Mouse (Mus musculus): ENCODE measurements at regions not wholly inside any gene's neighbourhood (a gene's known extent, or its start where the extent isn't known, plus 50 kb on each side); places are given as distances from the start of the nearest gene placed in this dataset.

GRCm38 (mm10) chr4:82089657-82090056, 615.9 kb downstream of the Nfib start:
- no peak for DNase-seq

- no peak for DNase-seq
Observed at GRCm38 (mm10) chr4:82083519-82083918, 622.0 kb downstream of the Nfib start.

GRCm38 (mm10) chr4:82068050-82068449, 625.4 kb upstream of the Mpdz start:
- DNase-seq: no peak

GRCm38 (mm10) chr4:82065641-82066358, 623.2 kb upstream of the Mpdz start:
- peak; percentile 49 for DNase-seq

GRCm38 (mm10) chr4:82062726-82063125, 620.1 kb upstream of the Mpdz start:
- DNase-seq: no peak

GRCm38 (mm10) chr4:82056671-82057070, 614.1 kb upstream of the Mpdz start:
- DNase-seq: peak; percentile 60

GRCm38 (mm10) chr4:82048171-82048570, 605.6 kb upstream of the Mpdz start:
- DNase-seq: no peak

- DNase-seq: no peak
Observed at GRCm38 (mm10) chr4:82037473-82037872, 594.9 kb upstream of the Mpdz start.

GRCm38 (mm10) chr4:82035074-82035703, 592.6 kb upstream of the Mpdz start:
- peak; percentile 11 for DNase-seq

- no peak for DNase-seq
Observed at GRCm38 (mm10) chr4:82029237-82029636, 586.6 kb upstream of the Mpdz start.

GRCm38 (mm10) chr4:82027447-82027881, 584.8 kb upstream of the Mpdz start:
- DNase-seq: peak; percentile 9

GRCm38 (mm10) chr4:82001406-82001732, 558.8 kb upstream of the Mpdz start:
- no peak for DNase-seq

- DNase-seq: peak; percentile 52
Observed at GRCm38 (mm10) chr4:82000590-82001405, 558.2 kb upstream of the Mpdz start.

- peak; percentile 74 for DNase-seq
Observed at GRCm38 (mm10) chr4:81999654-82000314, 557.2 kb upstream of the Mpdz start.

- DNase-seq: no peak
Observed at GRCm38 (mm10) chr4:81999093-81999492, 556.5 kb upstream of the Mpdz start.

- DNase-seq: no peak
Observed at GRCm38 (mm10) chr4:81996445-81996844, 553.8 kb upstream of the Mpdz start.

- DNase-seq: no peak
Observed at GRCm38 (mm10) chr4:81995243-81995642, 552.6 kb upstream of the Mpdz start.

- no peak for DNase-seq
Observed at GRCm38 (mm10) chr4:81988796-81989195, 546.2 kb upstream of the Mpdz start.

GRCm38 (mm10) chr4:81986616-81987015, 544.0 kb upstream of the Mpdz start:
- no peak for DNase-seq

- no peak for DNase-seq
Observed at GRCm38 (mm10) chr4:81981811-81982210, 539.2 kb upstream of the Mpdz start.

GRCm38 (mm10) chr4:81970472-81970871, 527.9 kb upstream of the Mpdz start:
- no peak for DNase-seq

- DNase-seq: no peak
Observed at GRCm38 (mm10) chr4:81969621-81970115, 527.1 kb upstream of the Mpdz start.
